Mouse (Mus musculus) megakaryocyte, embryonic 14.5 days (primary cell): ENCODE results near the gene Arhgap23.

Experiments
- FLI1 ChIP-seq: IDR thresholded peaks from 2 replicates; pipeline ENCODE4 v1.6.1; 2012; ENCODE audit warnings: low read length, inconsistent platforms, mixed read lengths
- GATA1 ChIP-seq: IDR thresholded peaks from 3 replicates; pipeline ENCODE4 v1.6.1; 2012; ENCODE audit warnings: mixed read lengths, low read length, inconsistent platforms, borderline replicate concordance

- no peak for TF ChIP-seq GATA1
- no peak for TF ChIP-seq FLI1
These were observed 18.8 kb downstream of the Arhgap23 start for GRCm38 (mm10) chr11:97434121-97434520.
